Mouse (Mus musculus) MEL (cell line): ENCODE measurements around the gene Fcrla.
"Not testable (repeated sequence)": the region's sequence is repeated elsewhere in the genome, so short reads cannot be mapped to it uniquely, and the experiment has no call there.

Experiments used
- POLR2A ChIP-seq, 2 experiments: IDR thresholded peaks; 2 replicates each; pipeline ENCODE4 v1.6.1; 2011 to 2012; ENCODE audit warnings: low read length in 2 of 2, mild to moderate bottlenecking in 2 of 2, control low read depth in 1 of 2, improper control_type of control experiment in 1 of 2, low read depth in 1 of 2, moderate library complexity in 1 of 2; ENCODE audit not compliant: control insufficient read depth in 1 of 2, insufficient read depth in 1 of 2, poor library complexity in 1 of 2
- RCOR1 ChIP-seq: IDR thresholded peaks from 2 replicates; pipeline ENCODE4 v1.6.1; 2012; ENCODE audit warnings: low read depth, mild to moderate bottlenecking, inconsistent platforms, low read length, improper control_type of control experiment
- SIN3A ChIP-seq: IDR thresholded peaks from 2 replicates; pipeline ENCODE4 v1.6.1; 2012; ENCODE audit warnings: low read length, improper control_type of control experiment, inconsistent platforms

- TF ChIP-seq RCOR1; POLR2A (IDR thresholded peaks at IDR 0.05; ENCODE audit: control insufficient read depth in 1 of 2, insufficient read depth in 1 of 2, low read depth in 1 of 2, low read length in 2 of 2, poor library complexity in 1 of 2); SIN3A: not testable (repeated sequence)
Observed at GRCm38 (mm10) chr1:170975350-170975749, 48.0 kb upstream of the Fcrla start.
